Mouse (Mus musculus): ENCODE data around the gene Flywch2.

GRCm38 (mm10) chr17:23795323-23795722 is 9.4 kb upstream of the Flywch2 start:
- TF ChIP-seq CTCF (IDR thresholded peaks at IDR 0.05; ENCODE audit: low read depth, low read length), result no peak
- no peak for TF ChIP-seq POLR2A (IDR thresholded peaks at IDR 0.05; ENCODE audit: borderline replicate concordance, low read depth, low read length)
